Comparison of ENCODE assay signal across 10 mouse cellular contexts in genomic region chr5:64714710-64715109, GRCm38 (mm10).
DNase-seq lines count a peak whose midpoint lies in the region; ATAC-seq and TF ChIP-seq lines count a peak whose summit lies in the region.
"Had no signal": no experiment of that assay in that cellular context is flagged by ENCODE, and none has a peak within 500 bp of the region (broad histone marks: within the 10 kb centered on the region; RNA-seq: fewer than 3 reads in every experiment).

No protein-coding gene starts in this region.

- TF ChIP-seq CTCF in forebrain, postnatal 0 days (IDR thresholded peaks at IDR 0.05; ENCODE audit: low read depth) = no peak
- no peak for TF ChIP-seq CTCF in left cerebral cortex, adult 2 months (IDR thresholded peaks at IDR 0.05)

- WGBS in forebrain, embryonic 12.5 days = 55% methylated on average over 7 of the region's 7 CpGs
- 63% methylated on average over 7 of the region's 7 CpGs for WGBS in forebrain, postnatal 0 days

- intact Hi-C loops in left cerebral cortex, adult 2 months (cut with DNase I) = no loop called here

- peak overlapping the region; percentile 50; the same call in 1 of the 2 replicates for H3K27ac ChIP-seq in forebrain, embryonic 12.5 days
- H3K27ac ChIP-seq in forebrain, postnatal 0 days (ENCODE audit: low read depth, low read length) = no peak overlapping the region
- no peak overlapping the region; the same call in 1 of the 2 replicates for H3K27ac ChIP-seq in ES-E14 (ENCODE audit: insufficient read depth, low read depth, low read length, poor library complexity, severe bottlenecking)
- no peak overlapping the region for H3K27ac ChIP-seq in left cerebral cortex, adult 2 months
- H3K27ac ChIP-seq: embryonic facial prominence, embryonic 13.5 days; macrophage had no signal

- H3K9ac ChIP-seq in forebrain, embryonic 12.5 days = no peak overlapping the region
- no peak overlapping the region for H3K9ac ChIP-seq in forebrain, postnatal 0 days
- H3K9ac ChIP-seq in ES-E14 (ENCODE audit: insufficient read depth, low read depth, low read length, poor library complexity, severe bottlenecking) = no peak overlapping the region
- H3K9ac ChIP-seq: embryonic facial prominence, embryonic 13.5 days had no signal

- no peak overlapping the region for H3K4me3 ChIP-seq in forebrain, embryonic 12.5 days (replicated peaks)
- H3K4me3 ChIP-seq in forebrain, postnatal 0 days (ENCODE audit: low read depth, low read length) = no peak overlapping the region
- H3K4me3 ChIP-seq in ES-E14 (ENCODE audit: insufficient read depth in 1 of 2, low read depth in 1 of 2, low read length in 2 of 2, poor library complexity in 1 of 2, severe bottlenecking in 1 of 2) = no peak overlapping the region
- no peak overlapping the region for H3K4me3 ChIP-seq in left cerebral cortex, adult 2 months
- H3K4me3 ChIP-seq: embryonic facial prominence, embryonic 13.5 days had no signal

- DNase-seq in forebrain, postnatal 0 days = no peak
- peak; percentile 63 for DNase-seq in ES-E14 (ENCODE audit: low read depth, low spot score)
- no peak for DNase-seq in adrenal gland, postnatal 10 days
- no peak for DNase-seq in left cerebral cortex, adult 2 months (ENCODE audit: extremely low spot score in 1 of 2, low spot score in 2 of 2)
- no peak for DNase-seq in right cerebral cortex, postnatal 25 days

- H3K9me3 ChIP-seq in forebrain, embryonic 12.5 days = no peaks in the 10 kb centered on the region
- H3K9me3 ChIP-seq in forebrain, postnatal 0 days (ENCODE audit: low read length) = no peaks in the 10 kb centered on the region
- H3K9me3 ChIP-seq in ES-E14 (ENCODE audit: control insufficient read depth, insufficient read depth, low read depth, low read length) = no peaks in the 10 kb centered on the region
- H3K9me3 ChIP-seq: embryonic facial prominence, embryonic 13.5 days had no signal

- H3K4me1 ChIP-seq in forebrain, embryonic 12.5 days = peaks cover 8% of the 10 kb centered on the region
- no peaks in the 10 kb centered on the region for H3K4me1 ChIP-seq in forebrain, postnatal 0 days (ENCODE audit: insufficient read depth)
- H3K4me1 ChIP-seq in ES-E14 (ENCODE audit: control insufficient read depth in 2 of 2, insufficient read depth in 2 of 2, low read length in 2 of 2, poor library complexity in 1 of 2) = peaks cover 9 to 12% of the 10 kb centered on the region in 2 experiments

- no peaks in the 10 kb centered on the region for H3K27me3 ChIP-seq in forebrain, embryonic 12.5 days
- H3K27me3 ChIP-seq in forebrain, postnatal 0 days (ENCODE audit: insufficient read depth, low read length) = no peaks in the 10 kb centered on the region
- H3K27me3 ChIP-seq: embryonic facial prominence, embryonic 13.5 days had no signal

- in situ Hi-C loops in ES-E14 (cut with MboI; ENCODE audit: low sequenced_read_pairs in 2 of 2, unreplicated experiment in 2 of 2) = no loop called here

- no peak overlapping the region for H3K4me2 ChIP-seq in forebrain, embryonic 12.5 days
- H3K4me2 ChIP-seq in forebrain, postnatal 0 days (ENCODE audit: low read depth) = no peak overlapping the region
- H3K4me2 ChIP-seq: embryonic facial prominence, embryonic 13.5 days had no signal

- no peaks in the 10 kb centered on the region for H3K36me3 ChIP-seq in forebrain, embryonic 12.5 days (replicated peaks)
- no peaks in the 10 kb centered on the region for H3K36me3 ChIP-seq in forebrain, postnatal 0 days (ENCODE audit: insufficient read depth)
- no peaks in the 10 kb centered on the region for H3K36me3 ChIP-seq in ES-E14 (ENCODE audit: control insufficient read depth, insufficient read depth, low read length, poor library complexity, severe bottlenecking)
- H3K36me3 ChIP-seq: embryonic facial prominence, embryonic 13.5 days had no signal

- peak; percentile 79; the same call in 1 of the 2 replicates for ATAC-seq in forebrain, embryonic 12.5 days (ENCODE audit: low FRiP score)
- no peak for ATAC-seq in forebrain, postnatal 0 days
- peak; percentile 99 for ATAC-seq in erythroid progenitor cell, adult 5-6 weeks (replicated peaks; ENCODE audit: low FRiP score, poor library complexity, severe bottlenecking)
- ATAC-seq in megakaryocyte progenitor cell, adult 5-6 weeks (replicated peaks; ENCODE audit: poor library complexity) = peak; percentile 97

TF ChIP-seq in ES-E14, 5 proteins besides CTCF, POLR2A, EP300 and RAD21:
- no peak for TF ChIP-seq HCFC1 (IDR thresholded peaks at IDR 0.05; ENCODE audit: borderline replicate concordance, insufficient read depth, low read length)
TF ChIP-seq in ES-E14: peak in this region for 0.
